Mouse (Mus musculus) hindbrain, embryonic 14.5 days (tissue): ENCODE measurements at regions not wholly inside any gene's neighbourhood (a gene's known extent, or its start where the extent isn't known, plus 50 kb on each side); places are given as distances from the start of the nearest gene placed in this dataset.

Experiments used
- ATAC-seq: fragments of 200-750 bp; cut with Nextera tagmentation; 2 replicates; pipeline ENCODE4 v1.8.0; 2017; ENCODE audit warnings: moderate number of reproducible peaks, mild to moderate bottlenecking, moderate TSS enrichment, moderate library complexity; ENCODE audit not compliant: low FRiP score
- DNase-seq: peaks from one replicate; pipeline ENCODE4 v3.0.0-alpha.2; 2015; ENCODE audit warnings: low spot score
- H3K27ac ChIP-seq: fragments of 300-500 bp; sonication (generic); 2 replicates; pipeline ENCODE4 v1.5.1; 2014; ENCODE audit warnings: mild to moderate bottlenecking, moderate library complexity
- H3K27me3 ChIP-seq: fragments of 300-500 bp; sonication (generic); 2 replicates; pipeline ENCODE4 v1.6.1; 2014; ENCODE audit warnings: mild to moderate bottlenecking, low read length, mixed read lengths; ENCODE audit not compliant: control insufficient read depth, insufficient read depth
- H3K36me3 ChIP-seq: fragments of 300-500 bp; sonication (generic); replicated peaks from 2 replicates; pipeline ENCODE4 v1.6.1; 2014; ENCODE audit not compliant: control insufficient read depth, insufficient read depth
- H3K4me1 ChIP-seq: fragments of 300-500 bp; sonication (generic); replicated peaks from 2 replicates; pipeline ENCODE4 v1.6.1; 2014; ENCODE audit warnings: antibody characterized with exemption, low read length, mixed read lengths; ENCODE audit not compliant: control insufficient read depth, insufficient read depth
- H3K4me2 ChIP-seq: fragments of 300-500 bp; sonication (generic); replicated peaks from 2 replicates; pipeline ENCODE4 v1.6.1; 2014; ENCODE audit warnings: mild to moderate bottlenecking, moderate library complexity
- H3K4me3 ChIP-seq: fragments of 300-500 bp; sonication (generic); replicated peaks from 2 replicates; pipeline ENCODE4 v1.5.1; 2014; ENCODE audit warnings: mild to moderate bottlenecking, low read length
- H3K9ac ChIP-seq: fragments of 300-500 bp; sonication (generic); 2 replicates; pipeline ENCODE4 v1.6.1; 2014
- H3K9me3 ChIP-seq: fragments of 300-500 bp; sonication (generic); 2 replicates; pipeline ENCODE4 v1.6.1; 2016; ENCODE audit warnings: low read length; ENCODE audit not compliant: control insufficient read depth
- WGBS: fragments of 180-500 bp; shearing (Covaris S2); extraction: QIAGEN DNeasy Blood & Tissue Kit; methylation state at CpG from one replicate; pipeline ENCODE4 v1.1.7; 2014; 5-methylcytosine and 5-hydroxymethylcytosine counted together

- Histone ChIP-seq H3K9me3 (no peaks in the 10 kb centered on the region), H3K36me3 (no peaks in the 10 kb centered on the region), H3K4me2 (no peak overlapping the region), H3K4me1 (no peaks in the 10 kb centered on the region), H3K9ac (no peak overlapping the region), H3K27ac (no peak overlapping the region), H3K4me3 (no peak overlapping the region), H3K27me3 (0 out of 2 replicates have a peak, but pooled peaks cover 7% of the 10 kb centered on the region)
- WGBS = 69% methylated on average over 3 of the region's 3 CpGs
- DNase-seq (peak; percentile 73), ATAC-seq (no peak)
These were observed 66.9 kb upstream of the Egfl6 start for GRCm38 (mm10) chrX:166652400-166652799.

GRCm38 (mm10) chrX:166645713-166646112, 60.2 kb upstream of the Egfl6 start:
- ATAC-seq = peak; percentile 72

GRCm38 (mm10) chrX:166641256-166641655, 55.7 kb upstream of the Egfl6 start:
- no peak overlapping the region for H3K9ac ChIP-seq
- H3K4me3 ChIP-seq = no peak overlapping the region
- H3K4me1 ChIP-seq = no peaks in the 10 kb centered on the region
- peaks cover 13% of the 10 kb centered on the region; the same call in 1 of the 2 replicates for H3K27me3 ChIP-seq
- WGBS = 43% methylated on average over 3 of the region's 3 CpGs
- DNase-seq (no peak), ATAC-seq (no peak)
- no peak overlapping the region for H3K27ac ChIP-seq
- H3K4me2 ChIP-seq = no peak overlapping the region
- no peaks in the 10 kb centered on the region for H3K9me3 ChIP-seq
- H3K36me3 ChIP-seq = no peaks in the 10 kb centered on the region

More at GRCm38 (mm10) chrX:166645713-166646112, 60.2 kb upstream of the Egfl6 start:
- Histone ChIP-seq H3K36me3 (no peaks in the 10 kb centered on the region), H3K9ac (no peak overlapping the region), H3K4me3 (no peak overlapping the region; the same call in 1 of the 2 replicates), H3K9me3 (no peaks in the 10 kb centered on the region), H3K4me1 (no peaks in the 10 kb centered on the region), H3K27ac (no peak overlapping the region), H3K4me2 (peak overlapping the region; percentile 33), H3K27me3 (peaks cover 9% of the 10 kb centered on the region; the same call in 1 of the 2 replicates)
- no peak for DNase-seq
- 59% methylated on average over 7 of the region's 7 CpGs for WGBS

GRCm38 (mm10) chrX:166640258-166640657, 54.7 kb upstream of the Egfl6 start:
- no peaks in the 10 kb centered on the region for H3K36me3 ChIP-seq
- H3K27ac ChIP-seq = no peak overlapping the region
- ATAC-seq (no peak), DNase-seq (no peak)
- H3K9me3 ChIP-seq = no peaks in the 10 kb centered on the region
- no peak overlapping the region for H3K9ac ChIP-seq
- peaks cover 5% of the 10 kb centered on the region; the same call in 1 of the 2 replicates for H3K27me3 ChIP-seq
- H3K4me3 ChIP-seq = no peak overlapping the region
- WGBS = 75% methylated on average over 1 of the region's 1 CpGs
- no peaks in the 10 kb centered on the region for H3K4me1 ChIP-seq
- no peak overlapping the region for H3K4me2 ChIP-seq
